Mouse (Mus musculus): Measurements from ENCODE around the gene Mettl8. TPM values are rescaled to one million over a fixed set of nuclear protein-coding genes. Genes with fewer than 3 reads are reported as not detected.

The Mettl8 gene
- polyA plus RNA-seq, 1 experiment from 2014 or later = 17.9 TPM

- H3K9ac ChIP-seq = no peak overlapping the region
- no peak overlapping the region for H3K4me3 ChIP-seq
- no peak overlapping the region for H3K4me2 ChIP-seq (replicated peaks)
- WGBS = 94% methylated on average over 4 of the region's 4 CpGs
- no peaks in the 10 kb centered on the region for H3K4me1 ChIP-seq
- H3K27me3 ChIP-seq = no peaks in the 10 kb centered on the region
- H3K27ac ChIP-seq = no peak overlapping the region
- ATAC-seq (ENCODE audit: insufficient number of reproducible peaks, insufficient read depth, low FRiP score, low TSS enrichment) = no peak
- no peaks in the 10 kb centered on the region for H3K9me3 ChIP-seq
- H3K36me3 ChIP-seq = no peaks in the 10 kb centered on the region
These were observed 16.2 kb upstream of the Mettl8 start for GRCm38 (mm10) chr2:71071601-71072000.

DNA sequence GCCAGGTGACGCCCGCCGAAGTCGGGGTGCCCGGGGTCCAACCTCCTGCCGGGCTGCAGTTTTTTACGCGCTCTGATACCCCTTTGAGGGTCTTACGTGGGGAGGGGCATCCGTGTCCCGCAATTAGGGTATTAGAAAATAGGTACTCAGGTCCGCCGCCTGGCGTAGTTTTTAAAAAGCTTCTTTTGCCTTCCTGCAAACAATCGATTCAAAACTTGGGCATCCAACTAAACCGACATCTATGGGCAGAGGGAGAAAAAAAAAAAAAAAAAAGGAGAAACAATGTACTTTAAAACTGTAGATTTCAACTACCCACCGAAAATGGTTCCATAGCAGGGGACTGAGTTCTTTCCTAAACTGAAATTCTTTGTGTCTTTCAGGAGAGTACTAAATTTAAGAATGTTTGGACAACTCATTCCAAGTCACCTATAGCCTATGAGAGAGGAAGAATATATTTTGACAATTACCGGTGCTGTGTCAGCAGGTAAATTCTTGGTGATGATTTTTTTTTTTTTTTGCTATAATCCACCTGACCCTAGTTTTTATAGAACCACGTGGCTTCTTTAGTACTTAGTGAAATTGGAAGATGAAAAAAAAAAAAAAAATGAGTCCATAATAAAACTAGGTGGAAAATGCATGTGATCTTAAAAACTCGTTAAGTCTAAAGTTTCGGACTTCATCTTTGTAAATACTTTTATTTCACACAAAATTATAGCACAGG, 892 bp upstream of the Mettl8 start:
- H3K9ac ChIP-seq = peak overlapping the region; percentile 78
- peak overlapping the region; percentile 69 for H3K4me3 ChIP-seq
- H3K27ac ChIP-seq = peak overlapping the region; percentile 92
- no peak for ATAC-seq (ENCODE audit: insufficient number of reproducible peaks, insufficient read depth, low FRiP score, low TSS enrichment)
- WGBS = 11% methylated on average over 21 of the region's 21 CpGs
- H3K4me2 ChIP-seq (replicated peaks) = peak overlapping the region; percentile 60
- H3K9me3 ChIP-seq = no peaks in the 10 kb centered on the region
- H3K4me1 ChIP-seq = 0 out of 2 replicates have a peak, but pooled peaks cover 5% of the 10 kb centered on the region
- H3K36me3 ChIP-seq = peaks cover 12% of the 10 kb centered on the region
- no peaks in the 10 kb centered on the region for H3K27me3 ChIP-seq

GRCm38 (mm10) chr2:71054716-71055115, 667 bp downstream of the Mettl8 start:
- Histone ChIP-seq H3K4me1 (0 out of 2 replicates have a peak, but pooled peaks cover 5% of the 10 kb centered on the region), H3K27ac (no peak overlapping the region; the same call in none of the 2 replicates), H3K27me3 (no peaks in the 10 kb centered on the region), H3K36me3 (peaks cover 6% of the 10 kb centered on the region; the same call in 1 of the 2 replicates), H3K9me3 (no peaks in the 10 kb centered on the region), H3K9ac (peak overlapping the region; percentile 63), H3K4me3 (peak overlapping the region; percentile 69), H3K4me2 (replicated peaks) (peak overlapping the region; percentile 60)
- no peak for ATAC-seq (ENCODE audit: insufficient number of reproducible peaks, insufficient read depth, low FRiP score, low TSS enrichment)
- WGBS = 38% methylated on average over 9 of the region's 9 CpGs

- no peak overlapping the region for H3K4me3 ChIP-seq
- ATAC-seq (ENCODE audit: insufficient number of reproducible peaks, insufficient read depth, low FRiP score, low TSS enrichment) = no peak
- no peaks in the 10 kb centered on the region for H3K9me3 ChIP-seq
- 0 out of 2 replicates have a peak, but pooled peaks cover 5% of the 10 kb centered on the region for H3K4me1 ChIP-seq
- H3K4me2 ChIP-seq (replicated peaks) = no peak overlapping the region
- no peak overlapping the region for H3K27ac ChIP-seq
- 93% methylated on average over 7 of the region's 7 CpGs for WGBS
- no peaks in the 10 kb centered on the region for H3K27me3 ChIP-seq
- no peaks in the 10 kb centered on the region for H3K36me3 ChIP-seq
- H3K9ac ChIP-seq = no peak overlapping the region
These were observed 4.9 kb downstream of the Mettl8 start for GRCm38 (mm10) chr2:71050511-71050910.

DNA sequence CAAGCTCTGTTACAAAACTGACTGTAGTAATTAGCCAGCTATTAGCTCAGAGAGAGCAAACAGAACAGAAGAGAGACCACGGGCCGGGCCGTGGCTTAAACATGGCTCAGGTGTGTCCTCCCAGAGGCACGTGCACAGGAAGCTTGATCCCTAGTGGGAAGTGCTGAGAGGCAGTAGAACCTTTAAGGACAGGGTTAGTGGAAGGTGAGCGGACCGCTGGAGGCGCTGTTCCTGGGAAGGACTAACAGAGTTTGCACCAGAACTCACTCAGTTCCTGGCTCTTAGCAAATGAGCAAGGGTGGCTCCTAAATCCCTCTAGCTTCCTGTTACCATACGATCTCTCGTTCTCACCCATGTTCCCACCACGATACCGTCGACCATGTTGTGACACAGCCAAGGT, 6.5 kb downstream of the Mettl8 start:
- Histone ChIP-seq H3K4me2 (replicated peaks) (no peak overlapping the region), H3K9ac (no peak overlapping the region), H3K27me3 (no peaks in the 10 kb centered on the region), H3K4me1 (no peaks in the 10 kb centered on the region), H3K9me3 (no peaks in the 10 kb centered on the region), H3K4me3 (no peak overlapping the region), H3K36me3 (no peaks in the 10 kb centered on the region), H3K27ac (no peak overlapping the region)
- WGBS = 75% methylated on average over 12 of the region's 12 CpGs
- ATAC-seq (ENCODE audit: insufficient number of reproducible peaks, insufficient read depth, low FRiP score, low TSS enrichment) = no peak

GRCm38 (mm10) chr2:71046751-71047320, 8.5 kb downstream of the Mettl8 start:
- Histone ChIP-seq H3K27me3 (no peaks in the 10 kb centered on the region), H3K9ac (no peak overlapping the region), H3K4me3 (no peak overlapping the region), H3K9me3 (no peaks in the 10 kb centered on the region), H3K36me3 (no peaks in the 10 kb centered on the region), H3K27ac (no peak overlapping the region), H3K4me1 (no peaks in the 10 kb centered on the region), H3K4me2 (replicated peaks) (no peak overlapping the region)
- 71% methylated on average over 6 of the region's 6 CpGs for WGBS
- no peak for ATAC-seq (ENCODE audit: insufficient number of reproducible peaks, insufficient read depth, low FRiP score, low TSS enrichment)

GRCm38 (mm10) chr2:71046151-71046550, 9.2 kb downstream of the Mettl8 start:
- Histone ChIP-seq H3K27me3 (no peaks in the 10 kb centered on the region), H3K4me1 (no peaks in the 10 kb centered on the region), H3K4me2 (replicated peaks) (no peak overlapping the region), H3K9me3 (no peaks in the 10 kb centered on the region), H3K36me3 (no peaks in the 10 kb centered on the region), H3K4me3 (no peak overlapping the region), H3K27ac (no peak overlapping the region), H3K9ac (no peak overlapping the region)
- 66% methylated on average over 6 of the region's 6 CpGs for WGBS
- ATAC-seq (ENCODE audit: insufficient number of reproducible peaks, insufficient read depth, low FRiP score, low TSS enrichment) = no peak

GRCm38 (mm10) chr2:71039522-71040121, 15.8 kb downstream of the Mettl8 start:
- peak overlapping the region; percentile 20; the same call in 1 of the 2 replicates for H3K4me2 ChIP-seq (replicated peaks)
- no peak overlapping the region for H3K4me3 ChIP-seq
- WGBS = 43% methylated on average over 11 of the region's 11 CpGs
- H3K4me1 ChIP-seq = no peaks in the 10 kb centered on the region
- no peaks in the 10 kb centered on the region for H3K27me3 ChIP-seq
- H3K36me3 ChIP-seq = no peaks in the 10 kb centered on the region
- ATAC-seq (ENCODE audit: insufficient number of reproducible peaks, insufficient read depth, low FRiP score, low TSS enrichment) = no peak
- H3K9ac ChIP-seq = no peak overlapping the region
- no peaks in the 10 kb centered on the region for H3K9me3 ChIP-seq
- H3K27ac ChIP-seq = no peak overlapping the region

DNA sequence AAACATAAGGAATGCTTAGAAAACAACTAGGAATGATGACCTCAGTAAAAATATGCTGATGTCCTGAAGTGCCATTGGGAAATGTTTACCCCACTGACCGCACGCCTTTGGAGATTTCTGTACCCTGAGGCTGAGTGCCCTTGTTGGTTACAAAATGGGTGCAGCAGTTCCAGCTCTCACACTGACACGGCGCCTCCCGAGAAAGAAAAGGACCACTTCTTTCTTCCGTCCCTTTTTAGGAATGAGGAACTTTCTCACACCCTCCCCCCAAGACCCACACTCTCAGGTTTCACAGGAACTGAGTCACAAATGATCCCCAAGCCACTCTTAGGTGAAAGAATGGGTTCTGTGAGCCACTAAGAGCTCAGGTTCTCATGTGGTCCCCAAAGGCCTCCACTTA, 17.9 kb downstream of the Mettl8 start:
- Histone ChIP-seq H3K27ac (no peak overlapping the region), H3K4me3 (no peak overlapping the region), H3K4me1 (no peaks in the 10 kb centered on the region), H3K4me2 (replicated peaks) (no peak overlapping the region), H3K9me3 (no peaks in the 10 kb centered on the region), H3K27me3 (no peaks in the 10 kb centered on the region), H3K36me3 (no peaks in the 10 kb centered on the region), H3K9ac (no peak overlapping the region)
- WGBS = 70% methylated on average over 6 of the region's 6 CpGs
- no peak for ATAC-seq (ENCODE audit: insufficient number of reproducible peaks, insufficient read depth, low FRiP score, low TSS enrichment)

DNA sequence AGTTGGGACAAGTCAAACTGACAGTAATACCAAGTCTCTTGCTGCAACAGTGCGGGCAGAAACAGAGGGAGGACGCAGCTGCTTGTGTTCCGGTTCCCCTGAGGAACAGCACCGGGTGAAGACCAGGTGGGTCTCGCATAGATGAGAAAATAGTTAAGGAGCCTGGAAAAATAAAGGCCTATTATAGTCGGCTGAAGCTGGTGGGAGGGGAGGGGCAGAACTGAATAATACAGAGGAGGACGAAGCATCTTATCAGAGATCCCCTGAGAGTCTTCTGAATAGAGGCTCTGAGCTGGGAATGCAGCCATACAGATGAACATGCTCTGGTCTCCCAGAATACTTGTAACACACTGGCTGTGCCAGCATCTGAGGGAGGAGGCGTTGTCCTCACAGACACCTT, 21.4 kb downstream of the Mettl8 start:
- Histone ChIP-seq H3K27me3 (no peaks in the 10 kb centered on the region), H3K36me3 (no peaks in the 10 kb centered on the region), H3K4me3 (no peak overlapping the region), H3K9me3 (no peaks in the 10 kb centered on the region), H3K9ac (no peak overlapping the region), H3K4me2 (replicated peaks) (no peak overlapping the region), H3K4me1 (0 out of 2 replicates have a peak, but pooled peaks cover 4% of the 10 kb centered on the region), H3K27ac (no peak overlapping the region)
- 63% methylated on average over 8 of the region's 8 CpGs for WGBS
- ATAC-seq (ENCODE audit: insufficient number of reproducible peaks, insufficient read depth, low FRiP score, low TSS enrichment) = no peak

GRCm38 (mm10) chr2:71033014-71033413, 22.4 kb downstream of the Mettl8 start:
- no peaks in the 10 kb centered on the region for H3K9me3 ChIP-seq
- no peak overlapping the region for H3K4me3 ChIP-seq
- no peak overlapping the region for H3K27ac ChIP-seq
- no peak overlapping the region for H3K4me2 ChIP-seq (replicated peaks)
- H3K9ac ChIP-seq = no peak overlapping the region
- no peaks in the 10 kb centered on the region for H3K27me3 ChIP-seq
- H3K36me3 ChIP-seq = no peaks in the 10 kb centered on the region
- WGBS = 87% methylated on average over 4 of the region's 4 CpGs
- no peak for ATAC-seq (ENCODE audit: insufficient number of reproducible peaks, insufficient read depth, low FRiP score, low TSS enrichment)
- 0 out of 2 replicates have a peak, but pooled peaks cover 4% of the 10 kb centered on the region for H3K4me1 ChIP-seq
